In the genomic region with DNA sequence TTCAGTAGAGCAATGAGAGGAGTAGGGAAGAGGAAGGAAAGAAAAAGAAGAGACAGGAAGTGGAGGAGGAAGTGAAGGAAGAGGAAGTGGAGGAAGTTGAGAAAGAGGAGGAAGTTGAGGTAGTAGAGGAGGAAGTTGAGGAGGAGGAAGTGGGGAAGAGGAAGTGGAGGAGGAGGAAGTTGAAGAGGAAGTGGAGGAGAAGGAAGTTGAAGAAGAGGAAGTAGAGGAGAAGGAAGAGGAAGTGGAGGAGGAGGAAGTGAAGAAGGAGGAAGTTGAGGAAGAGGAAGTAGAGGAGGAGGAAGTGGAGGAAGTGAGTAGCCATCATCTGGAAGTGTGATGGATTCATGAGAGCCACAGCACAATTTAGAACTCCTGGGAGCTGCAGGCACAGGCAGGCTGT, we compare ENCODE assay signal across 14 mouse cellular contexts.
"Had no signal": no experiment of that assay in that cellular context is flagged by ENCODE, and none has a peak within 500 bp of the region (broad histone marks: within the 10 kb centered on the region; RNA-seq: fewer than 3 reads in every experiment).

No protein-coding gene starts in this region.

- ATAC-seq: intestine, embryonic 16.5 days had no signal

- DNase-seq: kidney, adult 8-10 months; kidney, postnatal 25 days; left cerebral cortex, postnatal 4 days; lung, embryonic 14.5 days; lung, postnatal 10 days; midbrain, embryonic 14.5 days; right cerebral cortex, postnatal 14 days; thymus, adult 18-20 months; thymus, postnatal 25 days had no signal

- H3K9ac ChIP-seq: liver, embryonic 15.5 days; lung, embryonic 14.5 days; neural tube, embryonic 13.5 days had no signal

- H3K36me3 ChIP-seq: liver, embryonic 15.5 days; midbrain, embryonic 10.5 days; neural tube, embryonic 13.5 days had no signal

- H3K4me2 ChIP-seq: liver, embryonic 11.5 days; liver, embryonic 15.5 days; lung, embryonic 14.5 days; neural tube, embryonic 13.5 days had no signal

- H3K9me3 ChIP-seq: liver, embryonic 15.5 days; midbrain, embryonic 10.5 days; neural tube, embryonic 13.5 days had no signal

- H3K4me1 ChIP-seq: liver, embryonic 15.5 days had no signal

- H3K27ac ChIP-seq: liver, embryonic 15.5 days; midbrain, embryonic 10.5 days; neural tube, embryonic 13.5 days had no signal

- H3K4me3 ChIP-seq: liver, embryonic 15.5 days; midbrain, embryonic 10.5 days; neural tube, embryonic 13.5 days had no signal

- H3K27me3 ChIP-seq: liver, embryonic 15.5 days; neural tube, embryonic 13.5 days had no signal
